Mouse (Mus musculus) embryo, embryonic 9.5 days (tissue): ENCODE results near the gene Fibcd1.

Experiments used
- DNase-seq: peaks from one replicate; pipeline ENCODE4 v3.0.0-alpha.2; 2017; ENCODE audit errors: extremely low spot score

Gene Fibcd1

DNA sequence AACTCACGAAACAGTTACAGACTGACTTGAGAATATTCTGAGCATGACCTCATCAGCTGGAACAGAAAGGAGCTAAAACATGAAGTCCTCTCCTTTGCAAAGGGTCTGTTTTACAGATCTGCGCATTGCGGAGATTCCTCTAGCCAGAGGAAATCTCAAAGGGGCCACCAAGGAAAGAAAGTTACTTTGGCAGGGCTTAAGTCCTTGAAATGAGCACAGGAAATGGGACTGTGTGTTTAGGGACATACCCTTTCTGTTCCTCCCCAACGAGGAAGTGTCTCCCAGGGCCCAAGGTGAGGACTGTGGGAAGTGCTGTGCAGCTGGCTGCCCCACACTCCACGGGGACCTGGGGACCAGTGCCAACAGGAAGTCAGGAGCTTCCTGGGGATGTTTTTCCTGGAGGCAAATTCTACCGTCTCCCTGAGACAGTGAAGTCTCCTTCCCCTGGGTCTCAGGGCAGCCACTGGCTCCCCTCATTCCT lies 76.1 kb downstream of the Fibcd1 start:
- DNase-seq: no peak

DNA sequence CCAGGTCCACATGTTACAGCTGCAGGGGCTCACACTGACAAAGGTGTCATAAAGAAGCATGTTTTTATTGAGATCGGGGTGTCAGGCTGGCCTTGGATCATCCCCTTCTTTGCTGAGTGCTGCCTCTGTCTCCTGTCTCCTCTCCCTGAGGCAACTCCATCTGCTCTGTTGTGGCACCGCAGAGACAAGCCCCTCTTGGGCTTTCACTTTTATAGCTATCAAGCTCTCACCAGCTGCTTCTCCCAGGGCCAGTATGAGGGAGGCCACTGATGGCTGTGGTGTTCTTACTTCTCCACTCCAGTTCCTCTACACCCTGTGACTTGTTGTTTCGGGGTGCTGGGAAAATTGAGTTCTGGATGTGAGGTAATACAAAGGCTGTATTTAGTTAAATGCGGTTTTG lies 76.7 kb downstream of the Fibcd1 start:
- no peak for DNase-seq

GRCm38 (mm10) chr2:31767815-31768214 lies 78.0 kb downstream of the Fibcd1 start:
- no peak for DNase-seq

GRCm38 (mm10) chr2:31767104-31767503 lies 78.7 kb downstream of the Fibcd1 start:
- no peak for DNase-seq
